Mouse (Mus musculus): ENCODE data around the gene Otud7b.
"Not testable (repeated sequence)": the region's sequence is repeated elsewhere in the genome, so short reads cannot be mapped to it uniquely, and the experiment has no call there.

Otud7b gene

GRCm38 (mm10) chr3:96181510-96182381, 77.4 kb downstream of the Otud7b start:
- DNase-seq = peak; percentile 55

- peak; percentile 45 for DNase-seq
These were observed 78.1 kb downstream of the Otud7b start for GRCm38 (mm10) chr3:96182382-96182776.

- DNase-seq = no peak
These were observed 88.7 kb downstream of the Otud7b start for GRCm38 (mm10) chr3:96192977-96193376.

- no peak for DNase-seq
These were observed 90.6 kb downstream of the Otud7b start for GRCm38 (mm10) chr3:96194966-96195365.

- no peak for DNase-seq
These were observed 91.4 kb downstream of the Otud7b start for GRCm38 (mm10) chr3:96195616-96196313.

GRCm38 (mm10) chr3:96196437-96197128, 92.3 kb downstream of the Otud7b start:
- no peak for DNase-seq

GRCm38 (mm10) chr3:96197129-96197749, 92.9 kb downstream of the Otud7b start:
- DNase-seq = peak; percentile 92

- peak; percentile 31 for DNase-seq
These were observed 93.9 kb downstream of the Otud7b start for GRCm38 (mm10) chr3:96198181-96198580.

GRCm38 (mm10) chr3:96198601-96199251, 94.4 kb downstream of the Otud7b start:
- not testable (repeated sequence) for DNase-seq

- no peak for DNase-seq
These were observed 95.4 kb downstream of the Otud7b start for GRCm38 (mm10) chr3:96199731-96200130.

- no peak for DNase-seq
These were observed 103.5 kb downstream of the Otud7b start for GRCm38 (mm10) chr3:96207819-96208218.

- peak; percentile 38 for DNase-seq
These were observed 104.9 kb downstream of the Otud7b start for GRCm38 (mm10) chr3:96209242-96209641.

All from retina, postnatal 1 day (tissue).